Mouse (Mus musculus): ENCODE data around the gene Gm26965.

- TF ChIP-seq CTCF (IDR thresholded peaks at IDR 0.05; ENCODE audit: low read depth, low read length) (no peak), POLR2A (IDR thresholded peaks at IDR 0.05; ENCODE audit: extremely low read depth, insufficient read depth, low read length) (no peak)
Measured at GRCm38 (mm10) chr13:67484424-67484811, 41.5 kb downstream of the Gm26965 start.

Data from liver, adult 2 months (tissue).